Mouse (Mus musculus): ENCODE measurements at regions not wholly inside any gene's neighbourhood (a gene's known extent, or its start where the extent isn't known, plus 50 kb on each side); places are given as distances from the start of the nearest gene placed in this dataset.

DNA sequence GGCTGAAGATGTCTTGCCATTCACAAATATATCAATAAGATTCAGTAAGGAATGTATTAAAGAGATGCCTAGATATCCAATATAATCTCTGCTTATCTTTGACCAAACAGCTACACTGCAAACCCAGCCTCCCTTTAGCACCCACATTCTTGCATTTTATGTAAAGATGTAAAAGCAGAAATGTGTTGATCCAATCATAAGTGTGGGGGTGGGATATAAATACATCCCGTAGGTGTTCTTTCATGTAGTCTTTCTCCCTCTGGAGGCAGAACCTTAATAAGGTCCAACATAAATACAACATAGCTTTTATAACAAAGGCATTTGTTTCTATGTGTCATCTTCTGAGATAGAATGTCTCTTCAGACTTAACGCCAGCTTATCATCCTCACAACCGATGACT is 637.1 kb upstream of the Flrt2 start:
- Histone ChIP-seq H3K4me1 (no peaks in the 10 kb centered on the region), H3K27ac (replicated peaks) (no peak overlapping the region), H3K36me3 (no peaks in the 10 kb centered on the region), H3K9me3 (replicated peaks) (no peaks in the 10 kb centered on the region), H3K4me3 (no peak overlapping the region), H3K27me3 (ENCODE audit: low read depth, poor library complexity, severe bottlenecking) (no peaks in the 10 kb centered on the region)
- whole genome bisulfite sequencing, result 90% methylated on average over 3 of the region's 3 CpGs
- no peak for DNase-seq (ENCODE audit: low spot score)

DNA sequence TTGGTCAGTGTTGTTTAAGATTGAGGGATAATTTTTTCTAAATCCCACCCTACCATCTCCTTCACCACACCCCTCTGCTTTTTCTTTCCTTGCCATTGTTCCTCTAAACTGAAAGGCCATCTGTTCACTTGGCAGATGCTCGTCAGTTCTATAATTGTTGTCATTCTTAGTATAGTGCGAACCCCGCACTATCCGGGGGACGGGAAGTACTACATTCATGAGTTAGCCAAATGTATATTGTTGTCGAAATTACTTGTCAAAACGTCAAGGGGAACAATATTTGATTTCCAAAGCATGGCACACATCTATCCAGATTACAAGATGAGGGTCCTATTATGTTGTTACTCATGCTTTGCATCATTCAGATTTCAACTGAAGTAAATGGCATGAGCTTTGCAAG is 635.1 kb upstream of the Flrt2 start:
- Histone ChIP-seq H3K9me3 (replicated peaks) (no peaks in the 10 kb centered on the region), H3K4me3 (no peak overlapping the region), H3K4me1 (no peaks in the 10 kb centered on the region), H3K27ac (replicated peaks) (no peak overlapping the region), H3K27me3 (ENCODE audit: low read depth, poor library complexity, severe bottlenecking) (no peaks in the 10 kb centered on the region), H3K36me3 (no peaks in the 10 kb centered on the region)
- 81% methylated on average over 7 of the region's 7 CpGs for WGBS
- no peak for DNase-seq (ENCODE audit: low spot score)

DNA sequence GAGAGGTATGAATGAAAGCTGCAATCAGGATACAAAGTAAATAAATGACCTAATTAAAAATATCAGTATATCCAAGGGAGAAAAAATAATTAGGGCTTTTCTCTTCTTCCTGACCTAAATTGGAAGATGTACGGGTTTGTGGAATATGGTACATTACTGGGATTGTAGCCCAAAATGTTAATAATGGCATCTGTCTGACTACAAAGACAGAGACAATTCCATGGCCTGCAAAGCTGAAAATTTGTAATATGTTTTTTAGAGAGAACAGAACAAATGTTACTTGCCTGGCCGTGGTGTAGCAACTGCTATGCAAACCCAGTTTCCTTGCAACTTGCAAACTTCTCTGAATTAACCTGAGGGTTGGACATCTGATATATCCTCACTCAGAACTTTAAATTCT is 632.6 kb upstream of the Flrt2 start:
- no peaks in the 10 kb centered on the region for H3K9me3 ChIP-seq (replicated peaks)
- H3K27me3 ChIP-seq (ENCODE audit: low read depth, poor library complexity, severe bottlenecking), result no peaks in the 10 kb centered on the region
- WGBS, result 85% methylated on average over 2 of the region's 2 CpGs
- H3K4me3 ChIP-seq, result no peak overlapping the region
- H3K27ac ChIP-seq (replicated peaks), result no peak overlapping the region
- no peak for DNase-seq (ENCODE audit: low spot score)
- no peaks in the 10 kb centered on the region for H3K36me3 ChIP-seq
- H3K4me1 ChIP-seq, result no peaks in the 10 kb centered on the region

DNA sequence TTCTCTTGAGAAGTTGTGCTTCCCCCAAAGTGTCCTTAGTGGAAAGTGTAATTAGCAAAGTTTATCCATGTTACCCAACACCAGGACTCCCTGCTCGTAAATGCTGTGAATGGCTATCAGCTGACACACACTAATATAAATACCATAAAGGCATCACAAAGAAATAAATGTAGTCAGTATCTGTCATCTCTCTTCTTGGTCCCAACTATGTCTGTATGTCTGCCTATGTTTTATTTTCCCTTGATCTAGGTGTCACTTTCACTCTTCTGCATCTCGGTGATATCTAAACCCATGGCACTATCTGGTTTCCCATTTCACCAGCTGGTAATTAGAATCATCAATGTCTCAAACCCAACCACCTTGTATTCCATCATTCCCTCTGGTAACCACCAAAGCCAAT is 619.7 kb upstream of the Flrt2 start:
- Histone ChIP-seq H3K9me3 (replicated peaks) (no peaks in the 10 kb centered on the region), H3K27me3 (ENCODE audit: low read depth, poor library complexity, severe bottlenecking) (no peaks in the 10 kb centered on the region), H3K36me3 (no peaks in the 10 kb centered on the region), H3K4me3 (no peak overlapping the region), H3K4me1 (no peaks in the 10 kb centered on the region), H3K27ac (replicated peaks) (no peak overlapping the region)
- DNase-seq (ENCODE audit: low spot score), result no peak
- WGBS, result 86% methylated on average over 2 of the region's 2 CpGs

DNA sequence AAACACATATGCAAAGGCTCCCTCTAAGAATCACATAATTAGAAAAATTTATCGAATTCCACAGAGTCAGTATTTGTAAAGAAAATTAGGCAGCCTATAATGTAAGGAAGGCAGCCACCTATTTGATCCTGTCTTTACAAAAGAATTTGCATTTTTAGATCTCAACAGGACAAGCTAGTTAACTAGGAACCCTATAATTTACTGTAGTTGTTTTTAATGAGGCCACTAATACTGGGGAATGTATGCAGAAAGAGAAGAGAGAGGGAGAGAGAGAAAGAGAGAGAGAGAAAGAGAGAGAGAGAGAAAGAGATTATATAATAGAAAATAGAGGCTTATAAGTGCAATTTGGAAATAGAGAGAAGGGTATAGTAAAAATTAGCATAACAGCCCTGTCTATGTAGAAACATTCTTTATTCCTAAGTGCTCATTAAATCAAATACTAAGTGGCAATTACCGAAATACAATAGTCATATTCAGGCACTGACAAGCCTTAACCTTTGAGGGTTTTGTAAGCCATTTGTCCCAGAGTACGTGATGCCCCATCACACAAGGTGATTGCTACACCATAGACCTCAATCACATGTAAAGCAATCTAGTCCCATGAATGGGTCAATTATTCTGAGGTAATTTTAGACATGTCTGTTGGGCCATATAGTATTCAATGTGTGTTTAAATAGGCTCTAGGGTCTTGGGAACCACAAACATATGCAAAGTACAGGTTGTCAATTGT is 572.6 kb upstream of the Flrt2 start:
- no peak for DNase-seq (ENCODE audit: low spot score)
- H3K27me3 ChIP-seq (ENCODE audit: low read depth, poor library complexity, severe bottlenecking), result no peaks in the 10 kb centered on the region
- H3K9me3 ChIP-seq (replicated peaks), result no peaks in the 10 kb centered on the region
- no peak overlapping the region for H3K27ac ChIP-seq (replicated peaks)
- WGBS, result 86% methylated on average over 3 of the region's 3 CpGs
- H3K4me1 ChIP-seq, result no peaks in the 10 kb centered on the region
- H3K36me3 ChIP-seq, result no peaks in the 10 kb centered on the region
- no peak overlapping the region for H3K4me3 ChIP-seq

DNA sequence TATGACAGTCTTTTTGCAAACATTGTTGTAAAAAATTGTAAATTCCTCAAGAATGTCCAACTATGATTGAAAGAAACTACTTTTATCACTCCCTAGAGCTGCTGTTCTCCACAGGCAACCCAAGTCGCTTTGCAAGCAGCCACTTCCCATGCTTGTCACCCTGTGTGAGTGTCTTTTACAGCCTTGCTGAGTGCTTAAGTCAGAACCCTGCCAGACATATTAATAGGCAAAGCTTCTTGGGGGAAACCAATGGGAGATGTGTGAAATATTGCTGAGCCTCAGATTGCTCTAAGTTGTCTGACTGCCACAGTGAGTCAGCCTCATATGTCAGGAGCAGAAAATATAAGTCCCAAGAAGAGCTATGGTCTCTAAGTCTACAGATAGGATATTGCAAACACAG is 559.2 kb upstream of the Flrt2 start:
- H3K9me3 ChIP-seq (replicated peaks), result no peaks in the 10 kb centered on the region
- H3K27ac ChIP-seq (replicated peaks), result no peak overlapping the region
- H3K4me3 ChIP-seq, result no peak overlapping the region
- 78% methylated on average over 1 of the region's 1 CpGs for WGBS
- H3K27me3 ChIP-seq (ENCODE audit: low read depth, poor library complexity, severe bottlenecking), result no peaks in the 10 kb centered on the region
- no peaks in the 10 kb centered on the region for H3K4me1 ChIP-seq
- no peaks in the 10 kb centered on the region for H3K36me3 ChIP-seq
- no peak for DNase-seq (ENCODE audit: low spot score)

DNA sequence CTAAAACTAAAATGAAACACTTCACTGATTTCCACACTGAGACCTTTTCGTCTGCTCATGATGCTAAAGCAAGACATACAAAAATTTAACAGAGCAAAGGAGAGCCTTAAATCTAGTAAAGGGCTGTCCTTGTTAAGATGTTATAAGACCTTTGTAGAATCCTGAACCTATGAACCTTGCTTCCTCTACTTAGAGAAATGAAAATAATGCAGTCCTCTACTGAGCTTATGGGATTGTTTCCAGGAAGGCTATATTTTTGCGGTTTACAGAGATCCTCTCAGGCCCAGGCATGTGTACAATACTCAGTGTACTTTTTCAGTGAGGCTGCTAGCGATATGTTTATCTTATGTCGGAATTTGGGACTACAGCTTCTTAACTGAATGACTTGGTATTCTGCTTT is 558.5 kb upstream of the Flrt2 start:
- Histone ChIP-seq H3K27me3 (ENCODE audit: low read depth, poor library complexity, severe bottlenecking) (no peaks in the 10 kb centered on the region), H3K4me3 (no peak overlapping the region), H3K36me3 (no peaks in the 10 kb centered on the region), H3K4me1 (no peaks in the 10 kb centered on the region), H3K27ac (replicated peaks) (no peak overlapping the region), H3K9me3 (replicated peaks) (no peaks in the 10 kb centered on the region)
- 85% methylated on average over 4 of the region's 4 CpGs for WGBS
- no peak for DNase-seq (ENCODE audit: low spot score)

DNA sequence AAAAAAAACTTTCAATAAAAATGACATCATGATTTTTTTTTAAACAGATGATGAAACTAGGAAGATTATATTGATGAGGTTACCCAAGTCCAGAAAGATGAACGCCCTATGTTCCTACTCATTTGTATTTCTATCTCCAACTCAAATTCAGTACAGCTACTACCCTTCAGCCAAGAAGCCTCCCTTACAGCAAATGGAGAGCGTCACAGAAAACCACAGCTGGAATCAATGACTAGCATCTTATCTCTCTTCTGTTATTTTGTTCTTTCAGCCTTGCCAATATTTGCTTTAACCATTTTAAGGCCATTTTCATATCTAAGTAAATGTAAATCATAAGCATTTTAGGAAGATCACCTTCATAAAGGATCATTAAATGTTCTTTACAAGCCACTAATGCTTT is 553.9 kb upstream of the Flrt2 start:
- Histone ChIP-seq H3K27me3 (ENCODE audit: low read depth, poor library complexity, severe bottlenecking) (no peaks in the 10 kb centered on the region), H3K4me3 (no peak overlapping the region), H3K9me3 (replicated peaks) (no peaks in the 10 kb centered on the region), H3K36me3 (no peaks in the 10 kb centered on the region), H3K4me1 (no peaks in the 10 kb centered on the region), H3K27ac (replicated peaks) (no peak overlapping the region)
- WGBS, result 79% methylated on average over 2 of the region's 2 CpGs
- DNase-seq (ENCODE audit: low spot score), result no peak

DNA sequence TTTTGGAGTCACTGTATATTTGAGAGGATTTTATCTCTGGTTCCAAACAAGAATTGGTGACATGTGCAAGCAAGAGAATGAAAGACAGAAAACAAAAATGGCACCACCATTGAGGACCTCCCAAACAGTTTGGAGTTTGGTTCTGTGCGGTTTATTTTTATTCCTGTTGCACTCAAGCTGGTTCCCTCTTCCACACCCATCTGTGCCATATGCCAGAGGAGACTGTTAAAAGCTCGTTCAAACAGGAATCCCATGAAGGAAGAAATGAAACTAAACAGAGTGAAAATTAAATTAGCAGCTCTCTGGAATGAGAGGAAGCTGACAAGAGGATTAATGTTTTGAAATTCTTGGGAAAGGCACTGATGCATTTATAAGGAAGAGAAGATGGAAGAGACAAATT is 521.0 kb upstream of the Flrt2 start:
- no peak overlapping the region for H3K27ac ChIP-seq (replicated peaks)
- 68% methylated on average over 2 of the region's 2 CpGs for WGBS
- peaks cover 5% of the 10 kb centered on the region; the same call in 1 of the 2 replicates for H3K4me1 ChIP-seq
- no peak for DNase-seq (ENCODE audit: low spot score)
- no peaks in the 10 kb centered on the region for H3K36me3 ChIP-seq
- no peaks in the 10 kb centered on the region for H3K9me3 ChIP-seq (replicated peaks)
- H3K27me3 ChIP-seq (ENCODE audit: low read depth, poor library complexity, severe bottlenecking), result no peaks in the 10 kb centered on the region
- H3K4me3 ChIP-seq, result no peak overlapping the region

DNA sequence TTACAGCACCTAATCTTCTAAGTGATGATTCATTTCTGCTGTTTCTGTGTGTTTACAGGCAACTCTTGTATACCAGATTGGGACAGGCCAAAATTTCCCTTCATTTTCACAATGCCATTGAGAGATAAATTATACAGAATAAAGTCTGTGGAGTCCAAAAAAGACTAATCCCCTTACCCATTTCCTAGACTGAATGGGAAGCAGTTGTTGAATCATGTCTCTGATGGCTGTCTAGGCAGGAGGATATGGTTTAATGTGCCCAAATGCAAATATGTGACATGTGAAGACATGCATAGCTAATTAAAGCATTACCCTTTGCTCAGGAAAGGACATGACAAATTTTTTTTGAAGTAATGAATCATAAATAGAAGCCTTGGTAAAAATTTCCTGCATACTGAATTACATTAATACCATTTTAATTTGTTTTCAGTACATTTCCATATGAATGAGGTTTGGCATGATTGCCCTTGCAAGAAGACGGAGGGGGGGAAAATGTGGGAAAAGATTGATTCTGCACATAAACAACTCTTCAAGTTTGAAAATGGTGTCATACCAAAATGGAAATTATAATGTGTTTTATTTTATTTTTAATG is 518.1 kb upstream of the Flrt2 start:
- Histone ChIP-seq H3K9me3 (replicated peaks) (no peaks in the 10 kb centered on the region), H3K4me1 (peaks cover 5% of the 10 kb centered on the region; the same call in 1 of the 2 replicates), H3K27me3 (ENCODE audit: low read depth, poor library complexity, severe bottlenecking) (no peaks in the 10 kb centered on the region), H3K27ac (replicated peaks) (no peak overlapping the region), H3K36me3 (no peaks in the 10 kb centered on the region), H3K4me3 (no peak overlapping the region)
- no peak for DNase-seq (ENCODE audit: low spot score)
- WGBS, result 73% methylated on average over 1 of the region's 1 CpGs

DNA sequence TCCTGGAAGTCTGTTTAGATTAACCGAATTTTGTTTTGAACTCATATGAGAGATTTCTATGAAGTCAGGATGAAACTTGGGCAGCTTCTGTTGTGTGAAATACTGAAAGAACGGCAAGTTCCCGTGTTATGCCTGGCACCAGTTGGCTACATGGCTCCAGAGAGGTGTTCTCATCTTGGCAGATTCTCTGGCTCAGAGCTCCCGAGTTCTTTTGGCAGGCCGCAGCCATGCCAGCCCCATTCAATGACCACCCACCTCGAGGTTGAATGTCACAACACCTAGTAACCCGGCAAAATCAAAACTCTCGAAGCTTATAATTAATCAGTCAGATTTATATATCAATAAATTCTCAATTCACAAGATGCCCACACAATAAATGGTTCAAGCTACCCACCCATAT is 489.5 kb upstream of the Flrt2 start:
- Histone ChIP-seq H3K4me1 (no peaks in the 10 kb centered on the region), H3K4me3 (no peak overlapping the region), H3K27me3 (ENCODE audit: low read depth, poor library complexity, severe bottlenecking) (no peaks in the 10 kb centered on the region), H3K27ac (replicated peaks) (no peak overlapping the region), H3K36me3 (no peaks in the 10 kb centered on the region), H3K9me3 (replicated peaks) (no peaks in the 10 kb centered on the region)
- WGBS, result 89% methylated on average over 8 of the region's 8 CpGs
- DNase-seq (ENCODE audit: low spot score), result no peak

DNA sequence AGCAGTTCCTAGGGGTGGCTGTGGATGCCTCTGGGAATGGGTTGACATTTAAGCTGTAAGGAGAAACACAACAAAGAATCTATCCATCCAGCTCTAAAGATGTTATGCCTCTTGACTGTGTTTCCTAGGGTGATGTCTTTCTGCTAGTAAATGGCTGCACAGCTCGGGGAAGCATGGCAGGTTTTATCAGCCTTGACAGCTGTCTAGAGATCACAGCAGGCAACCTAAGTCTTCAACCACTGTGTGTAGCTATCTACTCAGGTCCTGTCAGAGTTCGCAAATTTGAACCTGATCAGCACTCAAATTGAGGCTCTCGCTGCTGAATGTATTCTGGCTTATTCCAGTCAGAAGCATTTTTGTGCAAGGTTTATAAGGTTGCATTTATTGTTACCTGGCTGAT is 486.9 kb upstream of the Flrt2 start:
- Histone ChIP-seq H3K36me3 (no peaks in the 10 kb centered on the region), H3K27ac (replicated peaks) (no peak overlapping the region), H3K4me3 (no peak overlapping the region), H3K9me3 (replicated peaks) (no peaks in the 10 kb centered on the region), H3K27me3 (ENCODE audit: low read depth, poor library complexity, severe bottlenecking) (no peaks in the 10 kb centered on the region), H3K4me1 (no peaks in the 10 kb centered on the region)
- DNase-seq (ENCODE audit: low spot score), result no peak
- WGBS, result 77% methylated on average over 3 of the region's 3 CpGs

DNA sequence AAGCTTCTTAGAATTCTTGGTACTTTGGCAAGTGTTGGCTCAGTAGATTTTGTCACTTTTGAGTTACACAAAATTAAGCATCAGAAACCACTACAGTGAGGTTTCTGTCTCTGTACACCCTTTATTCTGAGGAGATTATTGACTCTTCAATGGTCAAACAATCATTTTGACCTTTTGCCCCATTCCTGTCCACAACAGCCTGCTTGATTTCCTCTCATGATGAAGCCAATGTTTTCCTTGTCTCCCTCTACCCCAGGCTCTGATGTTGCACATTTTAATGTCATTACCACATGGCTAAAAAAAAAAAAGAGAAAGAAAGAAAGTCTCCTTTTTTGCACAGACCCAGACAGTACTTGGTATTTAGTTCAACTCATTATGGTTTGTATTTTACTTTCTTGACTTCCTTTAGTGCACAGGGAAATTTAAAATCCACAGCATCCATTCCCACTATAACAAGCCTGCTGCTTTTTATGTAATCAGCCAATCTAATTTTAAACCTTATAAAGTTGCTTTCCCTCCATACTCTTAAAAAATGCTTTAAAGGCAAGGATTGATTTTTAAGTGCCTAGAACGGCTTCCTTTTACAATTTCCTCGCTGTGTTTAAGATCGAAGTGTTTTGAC is 452.8 kb upstream of the Flrt2 start:
- Histone ChIP-seq H3K4me3 (no peak overlapping the region), H3K36me3 (no peaks in the 10 kb centered on the region), H3K27ac (replicated peaks) (no peak overlapping the region), H3K9me3 (replicated peaks) (no peaks in the 10 kb centered on the region), H3K4me1 (no peaks in the 10 kb centered on the region), H3K27me3 (ENCODE audit: low read depth, poor library complexity, severe bottlenecking) (no peaks in the 10 kb centered on the region)
- WGBS, result 68% methylated on average over 3 of the region's 3 CpGs
- DNase-seq (ENCODE audit: low spot score), result no peak

Measured in midbrain, embryonic 10.5 days (tissue).